Mouse (Mus musculus): ENCODE results near the gene Unc13d.

GRCm38 (mm10) chr11:116036671-116037070, 41.1 kb downstream of the Unc13d start:
- TF ChIP-seq CTCF (IDR thresholded peaks at IDR 0.05; ENCODE audit: borderline replicate concordance, extremely low read depth, insufficient read depth, insufficient read length) (no peak), POLR2A (IDR thresholded peaks at IDR 0.05; ENCODE audit: borderline replicate concordance, extremely low read depth, insufficient read depth, insufficient read length, poor library complexity, severe bottlenecking) (no peak)
